Mouse (Mus musculus): Measurements from ENCODE around the gene Ffar2. TPM values are rescaled to one million over a fixed set of nuclear protein-coding genes. Genes with fewer than 3 reads are reported as not detected.
"Not testable (repeated sequence)": the region's sequence is repeated elsewhere in the genome, so short reads cannot be mapped to it uniquely, and the experiment has no call there.

Ffar2 gene
- total and polyA plus RNA-seq, 3 experiments: 0.61 TPM; not detected in 2

- H3K4me1 ChIP-seq (ENCODE audit: control insufficient read depth, insufficient read depth, low read length): no peaks in the 10 kb centered on the region
- DNase-seq: no peak
- no peaks in the 10 kb centered on the region for H3K79me2 ChIP-seq (replicated peaks; ENCODE audit: control insufficient read depth, insufficient read depth, low read length)
- intact Hi-C loops (cut with DNase I): no loop called here
- H3K36me3 ChIP-seq (ENCODE audit: control insufficient read depth, insufficient read depth, low read length): no peaks in the 10 kb centered on the region
- WGBS: 45% methylated on average over 7 of the region's 7 CpGs
- no peak overlapping the region for H3K4me3 ChIP-seq
- no peak for TF ChIP-seq EP300 (IDR thresholded peaks at IDR 0.05; ENCODE audit: insufficient read depth, low read depth, low read length)
- TF ChIP-seq POLR2A (IDR thresholded peaks at IDR 0.05; ENCODE audit: insufficient read depth, low read depth, low read length): no peak
- TF ChIP-seq CTCF (IDR thresholded peaks at IDR 0.05): no peak
- no peak overlapping the region for H3K27ac ChIP-seq
- no peaks in the 10 kb centered on the region for H3K27me3 ChIP-seq (ENCODE audit: control insufficient read depth, insufficient read depth, low read length)
- no peak overlapping the region for H3K9ac ChIP-seq (ENCODE audit: low read depth, low read length)
Observed at GRCm38 (mm10) chr7:30844676-30845297, 21.2 kb upstream of the Ffar2 start.

GRCm38 (mm10) chr7:30842092-30842491, 18.5 kb upstream of the Ffar2 start:
- WGBS: 76% methylated on average over 5 of the region's 5 CpGs
- intact Hi-C loops (cut with DNase I): no loop called here

GRCm38 (mm10) chr7:30841379-30841778, 17.8 kb upstream of the Ffar2 start:
- Histone ChIP-seq H3K79me2 (replicated peaks; ENCODE audit: control insufficient read depth, insufficient read depth, low read length) (no peaks in the 10 kb centered on the region), H3K4me1 (ENCODE audit: control insufficient read depth, insufficient read depth, low read length) (no peaks in the 10 kb centered on the region), H3K9ac (ENCODE audit: low read depth, low read length) (no peak overlapping the region), H3K27ac (no peak overlapping the region), H3K4me3 (no peak overlapping the region), H3K27me3 (ENCODE audit: control insufficient read depth, insufficient read depth, low read length) (0 out of 2 replicates have a peak, but pooled peaks cover 1% of the 10 kb centered on the region), H3K36me3 (ENCODE audit: control insufficient read depth, insufficient read depth, low read length) (no peaks in the 10 kb centered on the region)
- 82% methylated on average over 4 of the region's 4 CpGs for WGBS
- DNase-seq: no peak
- TF ChIP-seq POLR2A (IDR thresholded peaks at IDR 0.05; ENCODE audit: insufficient read depth, low read depth, low read length) (no peak), EP300 (IDR thresholded peaks at IDR 0.05; ENCODE audit: insufficient read depth, low read depth, low read length) (no peak), CTCF (IDR thresholded peaks at IDR 0.05) (no peak)
- intact Hi-C loops (cut with DNase I): no loop called here

More at GRCm38 (mm10) chr7:30842092-30842491, 18.5 kb upstream of the Ffar2 start:
- Histone ChIP-seq H3K79me2 (replicated peaks; ENCODE audit: control insufficient read depth, insufficient read depth, low read length) (no peaks in the 10 kb centered on the region), H3K27ac (no peak overlapping the region), H3K36me3 (ENCODE audit: control insufficient read depth, insufficient read depth, low read length) (no peaks in the 10 kb centered on the region), H3K4me3 (no peak overlapping the region), H3K4me1 (ENCODE audit: control insufficient read depth, insufficient read depth, low read length) (no peaks in the 10 kb centered on the region), H3K27me3 (ENCODE audit: control insufficient read depth, insufficient read depth, low read length) (0 out of 2 replicates have a peak, but pooled peaks cover 1% of the 10 kb centered on the region), H3K9ac (ENCODE audit: low read depth, low read length) (no peak overlapping the region)
- no peak for DNase-seq
- no peak for TF ChIP-seq CTCF (IDR thresholded peaks at IDR 0.05)
- no peak for TF ChIP-seq POLR2A (IDR thresholded peaks at IDR 0.05; ENCODE audit: insufficient read depth, low read depth, low read length)
- no peak for TF ChIP-seq EP300 (IDR thresholded peaks at IDR 0.05; ENCODE audit: insufficient read depth, low read depth, low read length)

GRCm38 (mm10) chr7:30840306-30840705, 16.7 kb upstream of the Ffar2 start:
- no peaks in the 10 kb centered on the region for H3K4me1 ChIP-seq (ENCODE audit: control insufficient read depth, insufficient read depth, low read length)
- no peaks in the 10 kb centered on the region for H3K79me2 ChIP-seq (replicated peaks; ENCODE audit: control insufficient read depth, insufficient read depth, low read length)
- intact Hi-C loops (cut with DNase I): no loop called here
- DNase-seq: no peak
- H3K27ac ChIP-seq: no peak overlapping the region
- no peak overlapping the region for H3K4me3 ChIP-seq
- H3K9ac ChIP-seq (ENCODE audit: low read depth, low read length): no peak overlapping the region
- TF ChIP-seq EP300 (IDR thresholded peaks at IDR 0.05; ENCODE audit: insufficient read depth, low read depth, low read length): no peak
- no peak for TF ChIP-seq CTCF (IDR thresholded peaks at IDR 0.05)
- TF ChIP-seq POLR2A (IDR thresholded peaks at IDR 0.05; ENCODE audit: insufficient read depth, low read depth, low read length): no peak
- 0 out of 2 replicates have a peak, but pooled peaks cover 1% of the 10 kb centered on the region for H3K27me3 ChIP-seq (ENCODE audit: control insufficient read depth, insufficient read depth, low read length)
- no peaks in the 10 kb centered on the region for H3K36me3 ChIP-seq (ENCODE audit: control insufficient read depth, insufficient read depth, low read length)
- 45% methylated on average over 3 of the region's 3 CpGs for WGBS

GRCm38 (mm10) chr7:30837277-30837676, 13.7 kb upstream of the Ffar2 start:
- intact Hi-C loops (cut with DNase I): no loop called here
- Histone ChIP-seq H3K27ac (no peak overlapping the region), H3K27me3 (ENCODE audit: control insufficient read depth, insufficient read depth, low read length) (0 out of 2 replicates have a peak, but pooled peaks cover 1% of the 10 kb centered on the region)

GRCm38 (mm10) chr7:30832684-30833083, 9.1 kb upstream of the Ffar2 start:
- H3K9ac ChIP-seq (ENCODE audit: low read depth, low read length); H3K27ac ChIP-seq; H3K36me3 ChIP-seq (ENCODE audit: control insufficient read depth, insufficient read depth, low read length); H3K27me3 ChIP-seq (ENCODE audit: control insufficient read depth, insufficient read depth, low read length); DNase-seq; H3K4me3 ChIP-seq; H3K4me1 ChIP-seq (ENCODE audit: control insufficient read depth, insufficient read depth, low read length); H3K79me2 ChIP-seq (replicated peaks; ENCODE audit: control insufficient read depth, insufficient read depth, low read length); intact Hi-C loops (cut with DNase I): not testable (repeated sequence)
- WGBS: 19% methylated on average over 7 of the region's 11 CpGs

More at GRCm38 (mm10) chr7:30837277-30837676, 13.7 kb upstream of the Ffar2 start:
- Histone ChIP-seq H3K4me1 (ENCODE audit: control insufficient read depth, insufficient read depth, low read length) (no peaks in the 10 kb centered on the region), H3K4me3 (no peak overlapping the region), H3K36me3 (ENCODE audit: control insufficient read depth, insufficient read depth, low read length) (no peaks in the 10 kb centered on the region), H3K9ac (ENCODE audit: low read depth, low read length) (no peak overlapping the region), H3K79me2 (replicated peaks; ENCODE audit: control insufficient read depth, insufficient read depth, low read length) (no peaks in the 10 kb centered on the region)
- no peak for DNase-seq
- TF ChIP-seq CTCF (IDR thresholded peaks at IDR 0.05) (no peak), POLR2A (IDR thresholded peaks at IDR 0.05; ENCODE audit: insufficient read depth, low read depth, low read length) (no peak), EP300 (IDR thresholded peaks at IDR 0.05; ENCODE audit: insufficient read depth, low read depth, low read length) (no peak)

All from heart, adult 2 months (tissue).